Mouse (Mus musculus): ENCODE results near the gene Cox8a.

- no peak for TF ChIP-seq HCFC1 (IDR thresholded peaks at IDR 0.05; ENCODE audit: low read depth, low read length)
- no peak for TF ChIP-seq CTCF (IDR thresholded peaks at IDR 0.05 in 2 of 3, conservative IDR thresholded peaks at IDR 0.05 in 1 of 3; ENCODE audit: control insufficient read depth in 1 of 3, insufficient read depth in 1 of 3, low read depth in 2 of 3, low read length in 3 of 3, poor library complexity in 1 of 3, severe bottlenecking in 1 of 3)
- no peak for TF ChIP-seq POLR2A (IDR thresholded peaks at IDR 0.05; ENCODE audit: control insufficient read depth in 1 of 2, insufficient read depth in 1 of 2, low read depth in 1 of 2, low read length in 2 of 2, poor library complexity in 1 of 2)
- no peak for TF ChIP-seq EP300 (IDR thresholded peaks at IDR 0.05; ENCODE audit: low read depth in 1 of 2, low read length in 2 of 2)
- TF ChIP-seq MEF2A (IDR thresholded peaks at IDR 0.05; ENCODE audit: extremely low read depth, insufficient replicate concordance, low read depth, low read length, poor library complexity, severe bottlenecking) = no peak
Measured at GRCm38 (mm10) chr19:7180756-7181405, 36.5 kb downstream of the Cox8a start.

Measured in MEL (cell line).